Mouse (Mus musculus) pancreas, adult 10 weeks (tissue): Measurements from ENCODE around the gene Eqtn. TPM values are rescaled to one million over a fixed set of nuclear protein-coding genes. Genes with fewer than 3 reads are reported as not detected.

Experiments used
- polyA plus RNA-seq: library from polyadenylated mRNA; stranded (reverse); fragments of 350-450 nt; fragmentation: Illumina TruSeq; extraction: RNeasy Lipid Tissue Mini Kit (QIAGEN cat#74804); gene quantifications from one replicate; pipeline ENCODE4 v1.2.3, GENCODE M21; 2015; ENCODE audit warnings: low read depth, low replicate concordance; ENCODE audit not compliant: insufficient read depth

Eqtn gene
- polyA plus RNA-seq = not detected

GRCm38 (mm10) chr4:94928743-94929142 is at the start of gene Eqtn:
Gene Eqtn, minus strand, starts transcription at chr4:94928843.

Other genes starting within 250 kb of the Eqtn start
- gene Tek, start 189.6 kb downstream of the Eqtn start, polyA plus RNA-seq = 16.3 TPM
- gene Mysm1, start 50.3 kb upstream of the Eqtn start, polyA plus RNA-seq = 6.9 TPM
- gene Jun, start 123.4 kb upstream of the Eqtn start, polyA plus RNA-seq = 13.6 TPM